Mouse (Mus musculus): ENCODE measurements around the gene 0610030E20Rik.

0610030E20Rik gene

DNA sequence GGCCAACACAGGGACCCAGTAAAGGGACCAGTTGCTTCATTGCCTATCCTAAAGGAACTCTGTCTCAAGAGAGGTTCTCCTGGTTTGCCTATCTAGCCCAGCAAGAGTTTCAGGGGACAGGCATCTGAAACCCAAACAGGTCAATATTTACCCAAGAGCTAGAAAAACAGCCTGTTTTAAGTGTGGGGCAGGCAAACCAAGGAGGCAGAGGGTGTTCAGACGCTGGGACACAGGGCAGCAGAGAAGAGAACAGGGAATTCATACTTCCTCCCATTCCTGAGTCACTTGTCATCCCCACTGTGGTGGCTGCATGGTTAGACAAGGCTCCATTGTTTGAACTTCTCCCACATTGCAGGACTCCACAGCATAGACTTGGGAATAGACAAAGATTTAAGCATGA, 24.5 kb downstream of the 0610030E20Rik start:
- DNase-seq = no peak

DNA sequence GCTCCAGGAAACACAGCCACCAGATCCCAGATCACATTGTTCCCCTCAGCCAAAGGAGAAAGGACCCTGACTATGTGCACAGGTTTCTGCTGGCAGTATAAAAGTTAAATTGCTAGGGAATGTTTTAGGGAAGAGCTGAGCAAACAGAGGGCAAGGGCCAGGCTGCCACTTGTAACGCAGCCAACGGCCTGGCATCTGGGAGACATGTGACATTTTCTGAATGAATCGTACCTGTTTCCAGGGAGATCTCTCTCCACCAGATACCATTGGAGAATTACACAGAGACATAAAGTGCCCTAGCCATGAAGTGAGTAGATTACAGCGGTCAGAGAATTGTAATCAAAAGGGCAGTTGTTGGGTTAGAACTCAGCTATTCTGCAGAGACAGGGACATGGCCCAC, 26.1 kb downstream of the 0610030E20Rik start:
- no peak for DNase-seq

DNA sequence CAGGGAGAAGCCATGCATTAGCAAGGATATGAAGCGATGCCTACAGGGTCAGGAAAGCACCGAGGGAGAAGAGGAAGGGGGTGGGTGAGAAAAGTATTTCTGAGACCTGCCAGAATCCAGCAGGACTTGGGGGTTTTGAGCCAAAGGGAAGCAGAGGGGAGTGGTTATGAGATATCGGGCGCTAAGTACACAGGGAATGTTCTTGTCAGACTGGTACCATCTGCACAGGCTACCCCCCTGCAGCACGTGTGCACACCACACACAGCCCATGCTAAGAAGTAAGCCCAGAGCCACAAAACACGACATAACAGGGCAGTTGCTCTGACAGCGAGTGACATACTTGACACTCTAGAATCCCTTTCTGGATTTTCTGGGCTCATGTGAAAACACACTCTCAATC, 27.1 kb downstream of the 0610030E20Rik start:
- DNase-seq = no peak

DNA sequence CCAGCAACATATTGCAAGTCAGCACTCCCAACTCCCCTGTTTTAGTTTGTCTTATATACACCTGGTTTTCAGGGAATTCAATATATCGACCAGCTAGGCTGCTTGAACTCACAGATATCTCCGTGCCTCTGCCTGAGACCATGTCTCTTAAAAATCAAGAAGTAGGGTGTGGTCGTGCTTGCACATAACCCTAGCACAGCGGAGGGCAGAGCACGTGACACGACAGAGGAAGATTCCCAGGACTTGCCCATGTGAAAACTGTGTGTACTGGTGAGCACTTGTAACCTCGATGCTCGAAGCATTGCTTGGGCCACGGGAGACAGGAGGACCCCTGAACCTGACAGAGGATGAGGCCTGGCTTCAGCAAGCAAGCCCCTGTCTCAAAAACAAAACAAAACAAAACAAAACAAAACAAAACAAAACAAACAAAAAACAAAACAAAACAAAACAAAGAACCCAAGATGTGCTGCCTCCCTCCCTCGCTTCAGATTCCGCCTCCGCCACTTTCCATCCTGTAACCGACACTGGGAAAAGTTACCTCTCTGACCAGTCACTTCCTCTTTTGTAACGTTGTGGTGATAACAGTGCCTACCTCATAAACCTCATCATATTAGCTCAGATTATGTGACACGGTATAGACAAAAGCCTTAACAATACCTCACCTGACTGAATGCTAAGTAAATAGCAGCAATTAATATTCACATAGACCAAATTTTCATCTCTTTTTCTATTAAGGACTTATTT, 27.9 kb downstream of the 0610030E20Rik start:
- DNase-seq = no peak

DNA sequence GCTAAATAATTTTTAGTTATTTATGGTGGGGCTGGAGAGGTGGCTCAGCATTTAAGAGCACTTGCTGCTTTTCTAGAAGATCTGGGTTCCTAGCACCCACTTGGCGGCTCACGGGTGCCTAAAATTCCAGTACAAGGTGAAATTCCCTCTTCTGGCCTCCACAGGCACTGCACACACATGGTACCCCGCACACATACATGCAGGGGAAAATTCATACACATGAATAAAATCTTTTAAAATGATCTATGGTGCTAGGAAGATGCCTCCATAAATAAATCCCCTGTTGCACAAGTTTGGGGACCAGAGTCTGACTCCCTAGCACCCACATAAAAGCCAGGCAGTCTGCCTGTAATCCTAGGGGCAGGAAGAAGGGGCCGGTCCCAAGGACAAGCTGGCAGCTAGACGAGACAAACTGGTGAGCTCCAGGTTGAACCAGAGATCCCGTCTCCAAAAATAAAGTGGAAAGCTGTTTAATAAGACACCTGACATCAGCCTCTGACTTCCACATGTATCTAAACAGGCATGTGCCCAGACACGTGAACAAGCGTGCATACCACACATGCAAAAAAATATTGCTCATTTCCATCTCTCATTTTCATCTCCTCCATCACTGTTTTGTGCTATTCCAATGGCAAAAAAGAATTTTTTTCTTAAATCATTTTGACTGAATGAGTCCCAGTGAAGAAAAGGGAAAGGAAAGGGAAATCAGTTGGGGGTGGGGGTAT, 31.6 kb downstream of the 0610030E20Rik start:
- DNase-seq = no peak

DNA sequence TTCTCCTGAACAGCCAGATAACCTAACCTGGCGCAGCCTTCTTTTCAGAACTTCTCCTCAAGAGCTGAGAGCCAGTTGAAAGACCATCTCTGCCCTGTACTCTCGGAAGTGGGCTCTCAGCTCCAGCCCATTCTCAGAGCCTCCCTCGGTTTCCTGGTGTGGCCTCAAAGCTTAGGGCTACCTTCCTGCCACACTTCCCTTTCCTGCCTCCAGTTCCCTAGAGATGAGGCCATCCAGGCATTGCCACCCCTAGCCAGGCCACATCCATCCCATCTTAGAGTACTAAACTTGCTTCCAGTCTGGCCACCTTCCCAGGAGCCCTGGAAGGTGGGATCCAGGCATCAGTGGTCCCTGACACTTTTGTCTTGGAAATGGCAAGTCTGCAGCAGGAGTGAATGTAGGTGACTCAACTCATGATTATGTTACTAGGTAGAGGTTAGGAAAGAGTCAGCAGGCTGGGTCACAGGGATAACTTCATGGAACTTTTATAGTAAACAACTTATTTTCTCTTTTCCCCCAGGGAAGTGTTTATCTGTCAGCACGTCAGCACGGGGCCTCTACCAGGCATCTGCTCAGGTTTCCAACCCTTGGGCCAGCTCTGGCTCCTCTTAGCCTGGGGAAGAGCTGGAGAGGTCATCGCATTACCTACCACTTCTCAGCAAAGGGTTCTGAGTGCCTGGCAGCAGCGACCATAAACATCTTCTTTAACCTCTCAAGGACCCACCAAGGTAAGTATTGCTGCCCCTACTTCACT, 32.4 kb downstream of the 0610030E20Rik start:
- no peak for DNase-seq

DNA sequence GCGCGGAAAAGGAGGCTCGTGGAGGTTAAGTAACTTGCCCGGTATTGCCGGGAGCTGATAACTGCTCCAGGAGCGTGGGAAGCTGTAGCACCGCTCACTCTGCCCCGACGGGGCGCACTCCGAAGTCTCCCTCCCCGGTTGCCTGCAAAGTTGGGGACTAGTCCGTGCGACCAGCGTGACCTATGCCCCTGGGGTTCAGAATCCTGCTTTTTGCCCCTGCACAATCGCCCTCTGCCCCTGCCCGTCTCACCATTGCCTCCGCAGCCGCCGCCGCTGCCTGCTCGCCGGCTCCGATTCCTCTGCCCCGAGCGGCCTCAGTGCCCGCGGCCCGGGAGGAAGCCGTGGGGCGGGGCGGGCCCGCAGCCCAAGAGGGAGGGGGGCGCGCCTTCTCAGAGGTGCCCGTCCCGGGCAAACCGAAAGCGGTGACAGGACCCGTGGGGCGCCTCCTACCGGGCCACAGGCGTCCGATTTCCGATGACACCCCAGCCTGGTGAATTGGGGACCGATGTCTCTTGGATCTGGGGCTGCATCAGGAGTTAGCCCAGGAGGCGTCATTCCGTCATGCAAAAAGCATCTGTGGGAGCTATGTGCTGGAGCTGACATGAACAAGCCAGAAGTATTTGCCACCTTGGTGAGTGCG, 33.1 kb downstream of the 0610030E20Rik start, which contains the start of gene Vamp5:
TSS of gene Vamp5 (minus strand) at position 338 of the 640 bp plus-strand sequence.
- peak; percentile 42 for DNase-seq

DNA sequence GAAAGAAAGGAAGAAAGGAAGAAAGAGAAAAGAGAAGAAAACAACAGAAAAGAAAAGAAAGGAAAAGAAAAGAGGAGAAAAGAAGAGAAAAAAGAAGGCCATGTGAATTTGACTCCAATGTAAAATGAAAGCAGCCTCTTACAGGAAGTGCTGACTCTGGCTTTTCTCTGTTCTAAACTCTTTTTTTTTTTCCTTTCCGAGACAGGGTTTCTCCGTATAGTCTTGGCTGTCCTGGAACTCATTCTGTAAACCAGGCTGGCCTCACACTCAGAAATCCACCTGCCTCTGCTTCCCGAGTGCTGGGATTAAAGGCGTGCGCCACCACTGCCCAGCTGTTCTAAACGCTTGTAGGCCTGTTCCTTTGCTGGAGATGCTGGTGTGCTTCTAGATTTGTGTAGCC, 35.4 kb downstream of the 0610030E20Rik start:
- no peak for DNase-seq

DNA sequence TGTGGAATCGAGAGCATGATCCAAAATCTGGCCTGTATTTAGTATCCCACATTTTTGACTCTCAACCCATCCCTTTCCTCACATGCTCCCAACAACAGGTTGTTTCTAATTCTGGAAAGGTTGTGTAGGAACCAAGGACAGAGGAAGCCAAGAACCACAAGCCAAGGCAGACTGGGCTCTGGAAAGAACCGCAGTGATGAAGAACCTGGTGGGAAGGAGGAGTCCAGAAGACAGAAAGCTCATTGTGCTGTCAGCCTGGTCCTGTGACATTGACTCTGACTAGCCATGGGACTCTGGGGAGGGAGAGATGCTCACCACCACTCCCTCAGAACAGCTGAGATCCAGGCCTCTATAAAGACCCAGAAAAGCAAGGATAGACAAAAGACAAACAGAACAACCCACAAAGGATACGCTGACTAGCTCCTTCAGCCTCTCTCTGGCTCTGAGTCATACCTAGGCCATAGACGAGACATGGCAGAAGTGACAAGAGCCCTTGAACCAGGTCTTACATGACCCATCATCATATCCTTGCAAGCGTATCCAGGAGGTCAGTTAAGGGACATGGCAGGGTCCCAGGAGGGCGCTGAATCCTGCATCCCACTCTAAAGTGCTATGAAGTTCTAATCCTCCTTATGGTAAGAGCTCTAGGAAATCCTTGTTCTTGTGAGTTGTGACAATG, 36.2 kb downstream of the 0610030E20Rik start:
- DNase-seq = no peak

DNA sequence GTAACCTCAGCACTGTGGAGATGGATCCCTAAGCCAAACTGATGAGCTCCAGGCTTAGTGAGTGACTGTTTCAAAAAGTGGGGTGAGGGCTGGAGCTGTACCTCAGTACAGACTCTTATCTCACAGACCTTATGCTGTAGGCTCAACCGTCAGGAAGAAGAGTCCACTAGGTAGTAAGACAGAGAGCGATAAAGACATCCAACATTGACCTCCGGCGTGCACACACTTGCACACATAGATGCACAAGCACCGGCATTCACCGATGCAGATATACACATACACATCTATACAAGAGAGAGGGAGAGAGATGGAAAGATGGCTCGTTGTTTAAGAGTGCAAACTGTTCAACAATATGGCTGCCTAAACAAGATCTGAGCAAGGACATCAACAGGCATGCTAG, 36.8 kb downstream of the 0610030E20Rik start:
- DNase-seq = no peak

DNA sequence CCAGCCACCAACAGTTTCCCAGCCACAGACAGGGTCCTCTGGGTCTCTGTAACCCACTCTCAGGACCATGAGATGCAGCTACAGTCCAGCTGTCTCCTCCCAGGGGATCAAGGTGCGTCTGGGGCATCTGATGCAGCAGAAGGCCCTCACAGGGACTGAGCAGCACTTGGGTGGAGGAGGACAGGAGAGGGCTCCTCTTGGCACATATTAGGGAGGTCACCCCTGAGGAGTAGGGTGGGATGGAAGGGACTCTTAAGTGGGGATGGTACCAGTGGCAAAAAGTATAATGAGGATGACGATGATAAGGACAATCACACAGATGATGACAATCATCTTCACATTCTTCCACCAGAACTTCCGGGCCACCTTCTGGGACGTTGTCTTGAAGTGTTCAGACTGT, 38.1 kb downstream of the 0610030E20Rik start:
- DNase-seq = no peak

DNA sequence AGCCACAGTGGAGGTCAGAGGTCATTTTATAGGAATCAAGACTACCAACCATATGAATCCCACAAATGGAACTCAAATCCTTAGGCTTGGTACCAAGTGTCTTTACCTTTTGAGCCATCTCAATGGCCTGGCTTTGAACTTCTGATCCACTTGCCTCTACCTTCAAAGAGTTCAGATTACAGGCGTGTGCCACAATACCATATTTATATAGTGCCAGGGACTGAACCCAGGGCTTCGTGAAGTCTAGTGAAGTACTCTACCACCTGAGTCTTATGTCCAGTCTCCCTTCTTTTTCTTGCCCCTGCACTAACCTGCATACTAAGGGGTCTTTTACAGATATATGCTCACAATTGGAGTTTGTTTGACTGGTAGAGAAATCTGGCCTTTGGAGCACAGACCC, 39.4 kb downstream of the 0610030E20Rik start:
- no peak for DNase-seq

DNA sequence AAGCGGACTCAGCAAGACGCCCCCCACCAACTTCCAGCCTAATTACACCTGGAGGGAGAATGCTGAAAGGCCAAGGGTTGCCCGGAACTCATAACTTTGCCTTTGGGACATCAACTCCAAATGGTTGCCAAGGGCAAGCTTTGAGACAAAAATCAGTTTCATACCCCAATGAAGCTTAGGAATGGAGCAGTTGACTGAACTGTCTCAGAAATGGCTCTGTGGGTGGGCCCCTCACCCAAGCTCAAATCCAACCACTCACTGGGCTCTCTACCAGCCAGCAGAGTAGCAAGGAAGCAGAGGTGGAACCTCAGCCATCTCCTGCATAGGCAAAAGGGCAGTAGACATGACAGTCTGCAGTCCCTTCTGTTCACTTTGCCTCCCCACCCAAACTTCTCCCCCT, 40.7 kb downstream of the 0610030E20Rik start:
- no peak for DNase-seq

DNA sequence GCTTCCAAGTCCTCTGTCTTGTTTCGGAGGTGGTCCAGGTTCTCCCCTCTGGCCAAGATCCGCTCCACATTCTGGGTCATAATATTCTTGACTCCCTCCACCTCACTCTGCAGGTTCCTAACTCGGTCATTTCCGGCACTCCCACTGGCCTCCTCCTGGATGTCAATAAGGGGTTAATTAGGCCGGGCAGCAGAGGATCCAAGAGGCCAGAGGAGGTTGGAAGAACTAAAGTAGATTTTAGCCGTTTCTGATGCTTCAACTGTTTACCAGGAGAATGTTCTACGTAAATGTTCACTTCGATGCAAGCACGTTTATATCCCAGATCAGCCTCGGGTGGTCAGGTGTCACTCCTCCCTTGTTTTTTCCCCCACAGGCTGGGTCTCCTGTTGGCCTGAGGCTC, 41.1 kb downstream of the 0610030E20Rik start:
- DNase-seq = no peak

DNA sequence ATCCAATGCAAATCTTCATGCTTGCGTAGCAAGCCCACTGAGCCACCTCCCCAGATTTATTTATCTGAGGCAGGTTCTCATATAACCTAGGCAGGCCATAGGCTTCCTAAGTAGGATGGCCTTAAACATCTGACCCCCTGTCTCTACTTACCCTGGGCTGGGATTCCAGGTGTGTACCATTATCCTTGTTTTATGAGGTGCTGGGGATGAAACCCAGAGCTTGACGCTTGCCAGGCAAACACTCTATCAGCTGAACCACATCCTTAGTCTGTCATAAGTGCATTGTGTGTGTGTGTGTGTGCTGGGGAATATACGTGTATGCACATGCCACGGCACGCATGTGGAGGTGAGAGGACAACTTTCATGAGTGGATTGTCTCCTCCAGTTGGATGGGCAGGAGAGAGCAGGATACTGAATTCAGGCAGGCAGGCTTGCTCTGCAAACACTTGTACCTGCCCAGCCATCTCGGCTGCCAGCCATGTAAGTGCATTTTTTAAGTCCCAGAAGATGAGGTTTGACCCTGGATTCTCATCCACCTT, 41.7 kb downstream of the 0610030E20Rik start:
- no peak for DNase-seq

DNA sequence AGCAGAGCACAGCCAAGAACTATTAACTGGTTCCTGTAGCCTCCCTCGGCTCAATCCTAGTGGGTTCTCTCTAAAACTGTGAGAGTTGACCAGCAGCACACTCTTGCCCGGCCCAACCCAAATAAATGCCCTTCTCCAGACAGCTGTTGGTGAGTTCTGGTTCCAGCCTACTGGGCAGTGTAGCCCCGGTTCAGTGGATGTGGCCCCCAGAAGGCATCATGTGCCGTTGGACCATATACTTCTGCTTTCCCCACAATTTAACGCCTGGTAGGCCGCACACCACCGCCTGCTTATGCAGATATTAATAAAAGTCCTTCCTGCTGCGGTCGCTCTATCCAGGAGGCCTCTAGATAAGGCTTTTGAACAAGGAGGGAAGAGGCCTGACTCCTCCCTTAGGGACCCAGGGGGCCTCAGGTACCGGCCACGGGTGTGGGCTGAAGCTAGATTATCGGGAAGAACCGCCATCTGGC, 42.4 kb downstream of the 0610030E20Rik start:
- no peak for DNase-seq

DNA sequence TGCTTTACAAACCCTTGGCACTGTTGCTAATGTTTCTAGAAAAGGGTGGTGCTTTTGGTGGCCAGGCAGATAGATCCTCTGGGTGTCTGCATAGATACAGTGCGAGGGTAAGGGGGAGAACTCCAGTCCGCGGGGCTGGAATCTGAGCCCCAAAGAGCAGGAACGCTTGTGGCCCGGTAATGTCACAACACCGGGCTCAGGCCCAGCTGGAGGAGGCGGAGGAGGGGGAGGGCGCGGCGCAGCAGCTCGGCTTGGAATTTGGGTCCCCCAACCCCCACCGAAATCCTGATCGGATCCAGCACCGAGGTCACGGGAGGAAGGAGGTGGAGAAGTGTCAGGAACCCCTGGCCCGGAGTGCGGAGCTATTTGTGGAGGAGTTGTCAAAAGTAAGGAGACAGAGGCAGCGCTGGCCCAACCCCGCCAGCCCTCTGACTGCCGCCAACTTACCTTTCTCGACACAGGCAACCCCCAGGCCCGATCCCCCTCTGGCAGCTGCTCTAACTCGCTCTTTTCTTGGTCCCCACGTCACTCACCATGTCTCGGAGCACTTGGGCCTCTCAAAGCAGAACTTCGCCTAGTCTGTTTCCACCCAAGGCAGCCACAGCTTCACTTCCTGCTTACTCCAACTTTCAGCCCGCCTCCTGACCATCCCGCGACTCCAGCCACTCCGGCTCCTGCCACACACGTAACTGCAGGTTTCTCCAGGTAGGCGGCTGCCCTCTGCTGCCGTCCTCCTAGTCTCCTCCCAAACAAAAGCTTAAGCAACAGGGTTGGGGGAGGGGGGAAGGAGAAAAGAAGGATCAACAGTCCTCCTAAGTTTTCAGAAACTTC, 43.0 kb downstream of the 0610030E20Rik start, which contains the start of gene Vamp8:
TSS of gene Vamp8 (minus strand) at position 763 of the 831 bp plus-strand sequence.
- peak; percentile 64 to 69 for DNase-seq

DNA sequence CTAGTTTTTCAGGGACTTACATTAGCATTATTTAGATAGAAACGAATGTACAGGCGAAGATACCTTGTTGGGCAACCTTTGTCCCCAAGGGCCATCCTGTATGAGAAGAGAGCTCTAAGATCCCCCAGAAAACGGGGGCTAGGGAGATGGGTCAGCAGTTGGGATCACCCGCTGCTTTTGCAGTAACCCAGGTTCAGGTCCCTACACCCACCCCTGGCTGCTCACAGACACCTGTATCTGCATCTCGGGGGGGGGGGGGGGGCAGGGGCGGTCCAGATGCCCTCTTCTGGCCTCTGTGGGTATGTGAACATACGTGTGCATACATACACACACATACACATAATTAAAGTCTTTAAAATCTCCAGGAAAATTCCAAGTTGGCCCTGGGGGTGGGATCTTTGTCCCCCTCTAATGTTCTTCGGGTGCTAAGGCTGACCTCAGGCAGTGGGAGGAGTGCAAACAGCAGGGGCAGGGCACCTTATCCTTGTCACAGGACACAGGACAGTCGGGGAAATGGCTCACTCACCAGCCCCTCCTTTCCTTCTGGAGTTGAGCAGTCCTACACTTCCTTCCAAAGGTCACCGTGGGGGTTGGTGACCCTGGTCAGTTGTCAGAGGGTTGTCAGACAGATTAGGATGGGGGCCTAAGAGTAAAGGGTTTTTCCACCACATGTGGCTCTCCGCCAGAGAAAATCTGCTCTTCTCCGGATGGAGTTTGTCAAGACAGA, 43.8 kb downstream of the 0610030E20Rik start:
- peak in 1 of 2 experiments; percentile 10 for DNase-seq

DNA sequence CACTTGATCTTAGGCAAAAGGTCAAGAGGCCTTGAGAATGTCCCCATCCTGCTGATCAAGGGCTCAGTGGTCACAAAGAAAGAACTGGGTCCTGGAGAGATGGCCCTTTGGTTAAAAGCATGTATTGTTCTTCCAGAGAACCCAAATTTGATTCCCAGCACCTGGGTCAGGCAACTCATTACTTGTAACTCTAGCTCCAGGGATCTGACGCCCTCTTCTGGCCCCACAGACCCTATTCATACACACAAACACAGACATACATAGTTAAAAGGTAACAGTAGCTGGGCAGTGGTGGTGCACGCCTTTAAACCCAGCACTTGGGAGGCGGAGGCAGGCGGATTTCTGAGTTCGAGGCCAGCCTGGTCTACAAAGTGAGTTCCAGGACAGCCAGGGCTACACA, 45.2 kb downstream of the 0610030E20Rik start:
- DNase-seq = no peak

DNA sequence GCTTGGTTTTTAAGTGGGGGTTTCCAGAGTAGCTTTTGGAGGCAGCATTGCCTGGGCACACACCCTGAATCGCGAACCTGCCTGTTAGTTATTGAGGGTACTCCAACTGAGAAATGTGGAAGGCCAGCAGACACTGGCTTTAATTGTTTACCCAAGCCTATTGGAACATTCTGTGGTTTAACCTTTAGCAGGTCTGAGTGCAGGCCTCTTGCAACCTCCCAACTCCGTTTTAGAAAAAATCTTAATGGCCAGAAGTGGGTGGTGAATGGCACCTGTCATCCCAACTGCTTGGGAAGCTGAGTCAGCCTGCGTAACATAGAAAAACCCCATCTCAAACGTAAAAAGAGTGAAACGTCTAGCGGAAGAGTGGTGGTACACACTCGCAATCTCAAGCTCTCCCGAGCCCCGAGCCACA, 49.7 kb downstream of the 0610030E20Rik start:
- DNase-seq = no peak
